ENCODE assay signal across 16 mouse cellular contexts in genomic region chr5:30545698-30546097, GRCm38 (mm10). TPM values are rescaled to one million over a fixed set of nuclear protein-coding genes. Genes with fewer than 3 reads are reported as not detected.
DNase-seq lines count a peak whose midpoint lies in the region; ATAC-seq and TF ChIP-seq lines count a peak whose summit lies in the region.
"Had no signal": no experiment of that assay in that cellular context is flagged by ENCODE, and none has a peak within 500 bp of the region (broad histone marks: within the 10 kb centered on the region; RNA-seq: fewer than 3 reads in every experiment).

Gene Cib4, minus strand, starts transcription at chr5:30545836.

- H3K27me3 ChIP-seq in hindbrain, postnatal 0 days (ENCODE audit: insufficient read depth, low read length): no peaks in the 10 kb centered on the region
- H3K27me3 ChIP-seq in hindbrain, embryonic 11.5 days (ENCODE audit: control insufficient read depth, insufficient read depth, low read length): no peaks in the 10 kb centered on the region
- no peaks in the 10 kb centered on the region for H3K27me3 ChIP-seq in lung, embryonic 14.5 days (ENCODE audit: insufficient read depth, low read length)
- no peaks in the 10 kb centered on the region for H3K27me3 ChIP-seq in forebrain, embryonic 10.5 days (ENCODE audit: poor library complexity, severe bottlenecking)
- H3K27me3 ChIP-seq: hindbrain, embryonic 12.5 days; kidney, embryonic 15.5 days had no signal

- peak; percentile 19 for DNase-seq in hindbrain, postnatal 0 days (ENCODE audit: low spot score)
- no peak for DNase-seq in hindbrain, embryonic 11.5 days (ENCODE audit: low spot score)
- DNase-seq in 3134 (ENCODE audit: extremely low read depth, insufficient read length, low spot score): peak; percentile 12
- DNase-seq in adrenal gland, postnatal 10 days: peak; percentile 47
- DNase-seq in lung, embryonic 14.5 days: peak; percentile 65
- no peak for DNase-seq in forebrain, embryonic 10.5 days (ENCODE audit: extremely low spot score, low spot score)
- no peak for DNase-seq in thymus, adult 18-20 months
- DNase-seq in right cerebral cortex, adult 2 months (ENCODE audit: low spot score in 2 of 2): no peak
- DNase-seq: cerebellum, postnatal 36 days; spleen, adult 18-20 months had no signal

- no peak for TF ChIP-seq CTCF in hindbrain, postnatal 0 days (IDR thresholded peaks at IDR 0.05; ENCODE audit: low read depth)
- no peak for TF ChIP-seq CTCF in lung, embryonic 14.5 days (IDR thresholded peaks at IDR 0.05; ENCODE audit: low read depth)

- no peaks in the 10 kb centered on the region for H3K36me3 ChIP-seq in hindbrain, postnatal 0 days (ENCODE audit: insufficient read depth, low read length)
- H3K36me3 ChIP-seq in hindbrain, embryonic 11.5 days (ENCODE audit: control insufficient read depth, insufficient read depth, low read length): no peaks in the 10 kb centered on the region
- H3K36me3 ChIP-seq in lung, embryonic 14.5 days (ENCODE audit: insufficient read depth): no peaks in the 10 kb centered on the region
- no peaks in the 10 kb centered on the region for H3K36me3 ChIP-seq in forebrain, embryonic 10.5 days (replicated peaks)
- H3K36me3 ChIP-seq: hindbrain, embryonic 12.5 days; kidney, embryonic 15.5 days had no signal

- ATAC-seq in hindbrain, postnatal 0 days: no peak
- no peak for ATAC-seq in hindbrain, embryonic 11.5 days (ENCODE audit: low FRiP score)
- peak; percentile 54 for ATAC-seq in lung, embryonic 14.5 days (ENCODE audit: insufficient read depth)

- H3K9me3 ChIP-seq in hindbrain, postnatal 0 days (ENCODE audit: low read length): no peaks in the 10 kb centered on the region
- no peaks in the 10 kb centered on the region for H3K9me3 ChIP-seq in hindbrain, embryonic 11.5 days (ENCODE audit: control insufficient read depth, low read length)
- no peaks in the 10 kb centered on the region for H3K9me3 ChIP-seq in lung, embryonic 14.5 days (ENCODE audit: low read depth, low read length)
- no peaks in the 10 kb centered on the region for H3K9me3 ChIP-seq in forebrain, embryonic 10.5 days
- H3K9me3 ChIP-seq: hindbrain, embryonic 12.5 days; kidney, embryonic 15.5 days; megakaryocyte, embryonic 14.5 days had no signal

- no peak within 1 kb of the TSS for H3K4me3 ChIP-seq in hindbrain, postnatal 0 days (ENCODE audit: low read length)
- no peak within 1 kb of the TSS for H3K4me3 ChIP-seq in hindbrain, embryonic 11.5 days (ENCODE audit: low read depth, low read length)
- H3K4me3 ChIP-seq in lung, embryonic 14.5 days (ENCODE audit: low read depth, low read length): no peak within 1 kb of the TSS
- no peak within 1 kb of the TSS for H3K4me3 ChIP-seq in forebrain, embryonic 10.5 days
- H3K4me3 ChIP-seq: hindbrain, embryonic 12.5 days; kidney, embryonic 15.5 days; megakaryocyte, embryonic 14.5 days; myocyte had no signal

- 37% methylated on average over 2 of the region's 2 CpGs for WGBS in hindbrain, postnatal 0 days
- WGBS in hindbrain, embryonic 11.5 days: 52% methylated on average over 2 of the region's 2 CpGs
- 29% methylated on average over 2 of the region's 2 CpGs for WGBS in lung, embryonic 14.5 days
- WGBS in forebrain, embryonic 10.5 days: 56% methylated on average over 2 of the region's 2 CpGs

- no peak within 1 kb of the TSS for H3K27ac ChIP-seq in hindbrain, postnatal 0 days
- no peak within 1 kb of the TSS for H3K27ac ChIP-seq in hindbrain, embryonic 11.5 days (ENCODE audit: low read depth, low read length)
- H3K27ac ChIP-seq in lung, embryonic 14.5 days (ENCODE audit: low read depth): no peak within 1 kb of the TSS
- H3K27ac ChIP-seq in forebrain, embryonic 10.5 days: no peak within 1 kb of the TSS
- H3K27ac ChIP-seq: hindbrain, embryonic 12.5 days; kidney, embryonic 15.5 days had no signal

- H3K4me2 ChIP-seq in hindbrain, postnatal 0 days (ENCODE audit: low read depth, low read length): no peak within 1 kb of the TSS
- H3K4me2 ChIP-seq in hindbrain, embryonic 11.5 days (replicated peaks; ENCODE audit: low read depth, low read length): no peak within 1 kb of the TSS
- no peak within 1 kb of the TSS for H3K4me2 ChIP-seq in lung, embryonic 14.5 days
- H3K4me2 ChIP-seq: hindbrain, embryonic 12.5 days; kidney, embryonic 15.5 days had no signal

- H3K9ac ChIP-seq in hindbrain, postnatal 0 days (replicated peaks; ENCODE audit: low read length): no peak within 1 kb of the TSS
- no peak within 1 kb of the TSS for H3K9ac ChIP-seq in hindbrain, embryonic 11.5 days (ENCODE audit: low read depth, low read length)
- H3K9ac ChIP-seq in lung, embryonic 14.5 days: no peak within 1 kb of the TSS
- H3K9ac ChIP-seq: hindbrain, embryonic 12.5 days; kidney, embryonic 15.5 days had no signal

- H3K4me1 ChIP-seq in hindbrain, postnatal 0 days (ENCODE audit: insufficient read depth, low read length): peaks cover 3% of the 10 kb centered on the region; the same call in 1 of the 2 replicates
- no peaks in the 10 kb centered on the region for H3K4me1 ChIP-seq in hindbrain, embryonic 11.5 days (replicated peaks; ENCODE audit: control insufficient read depth, insufficient read depth, low read length)
- no peaks in the 10 kb centered on the region for H3K4me1 ChIP-seq in lung, embryonic 14.5 days (ENCODE audit: insufficient read depth)
- H3K4me1 ChIP-seq in forebrain, embryonic 10.5 days: peaks cover 9% of the 10 kb centered on the region; the same call in 1 of the 2 replicates
- H3K4me1 ChIP-seq: hindbrain, embryonic 12.5 days; kidney, embryonic 15.5 days; megakaryocyte, embryonic 14.5 days had no signal

RNA-seq across cellular contexts. Expression of gene Cib4, which starts in this region (rescaled TPM):
- not detected in 2 replicates for total RNA-seq in hindbrain, postnatal 0 days (2014; rRNA removed)
- not detected in 2 replicates for polyA plus RNA-seq in hindbrain, postnatal 0 days (2015; fragmentation: Nextera tagmentation; extraction: Ambion mirVana)
- not detected in 2 replicates for polyA plus RNA-seq in hindbrain, embryonic 11.5 days (2014; fragmentation: Nextera tagmentation; extraction: Ambion mirVana)
- 1 to 10 TPM in 1 of 2 experiments, under 1 TPM in 1; 0.67 to 1.1 TPM for total RNA-seq in adrenal gland, postnatal 10 days (2021)
- polyA plus RNA-seq in lung, embryonic 14.5 days (2014; fragmentation: Nextera tagmentation; extraction: Ambion mirVana): 0.26 TPM in 1 of 2 replicates, not detected in the other
- polyA plus RNA-seq in forebrain, embryonic 10.5 days (2016; fragmentation: Nextera tagmentation; extraction: Ambion mirVana): not detected in 2 replicates
- total RNA-seq: layer of hippocampus, postnatal 25 days had no signal
- polyA plus RNA-seq: hindbrain, embryonic 12.5 days; kidney, embryonic 15.5 days; myocyte; thymus, postnatal 0 days had no signal

Comparison
In these comparisons a context has a peak if more than half of its experiments do, and no peak if none do; other contexts are left out.
1. Peak in DNase-seq in hindbrain, postnatal 0 days; RNA of the gene not detected or under 1 TPM.
2. Peak in DNase-seq and ATAC-seq in lung, embryonic 14.5 days; RNA of the gene not detected or under 1 TPM.
3. DNase-seq: peak in 3134 (single experiment) and adrenal gland, postnatal 10 days (single experiment); none in hindbrain, embryonic 11.5 days (single experiment), forebrain, embryonic 10.5 days (single experiment), thymus, adult 18-20 months (0 of 2) and right cerebral cortex, adult 2 months (0 of 2).